Mouse (Mus musculus) embryonic stem cell, embryonic (primary cell): Measurements from ENCODE around the gene Gfod1.

Experiments
- CTCF ChIA-PET, 4 experiments: fragments of 300-600 bp in 2 of 4; fragments of 350-600 bp in 2 of 4; sonication (Branson Sonifier 250); formaldehyde crosslinking; loops; one replicate each; lab custom pipeline; 2022; ENCODE audit warnings: inconsistent platforms in 2 of 4; lab: Charles Lee
- POLR2A ChIA-PET, 4 experiments: fragments of 300-600 bp in 2 of 4; fragments of 350-600 bp in 2 of 4; sonication (Branson Sonifier 250); formaldehyde crosslinking; loops; one replicate each; lab custom pipeline; 2022; ENCODE audit warnings: antibody characterized with exemption in 4 of 4, inconsistent platforms in 1 of 4; lab: Charles Lee

The Gfod1 gene

GRCm38 (mm10) chr13:43304018-43304431 is at the start of gene Gfod1:
TSS of gene Gfod1 (minus strand) at chr13:43304172.
- ChIA-PET POLR2A (interaction anchor here in 2 of 4 experiments (0.8 to 2.2 kb wide), 13 partner anchors 8 to 227 kb away, joined by 3 to 10 read pairs (median 5); partner anchors contain the start of gene Nol7 (in 2 of the 2)), CTCF (interaction anchor here in 2 of 4 experiments (1.0 to 3.0 kb wide), 4 partner anchors 8 to 104 kb away, joined by 3 to 19 read pairs (median 3); no protein-coding TSS in a partner anchor)

GRCm38 (mm10) chr13:43353356-43353755 is 49.4 kb upstream of the Gfod1 start:
- ChIA-PET POLR2A (interaction anchor here in 1 of 4 experiments (2.2 kb wide), 1 partner anchor 45 kb away, joined by 4 read pairs; the partner anchor contains the start of gene Nol7), CTCF (interaction anchor here in 1 of 4 experiments (0.7 kb wide), 1 partner anchor 21 kb away, joined by 3 read pairs; no protein-coding TSS in a partner anchor)

DNA sequence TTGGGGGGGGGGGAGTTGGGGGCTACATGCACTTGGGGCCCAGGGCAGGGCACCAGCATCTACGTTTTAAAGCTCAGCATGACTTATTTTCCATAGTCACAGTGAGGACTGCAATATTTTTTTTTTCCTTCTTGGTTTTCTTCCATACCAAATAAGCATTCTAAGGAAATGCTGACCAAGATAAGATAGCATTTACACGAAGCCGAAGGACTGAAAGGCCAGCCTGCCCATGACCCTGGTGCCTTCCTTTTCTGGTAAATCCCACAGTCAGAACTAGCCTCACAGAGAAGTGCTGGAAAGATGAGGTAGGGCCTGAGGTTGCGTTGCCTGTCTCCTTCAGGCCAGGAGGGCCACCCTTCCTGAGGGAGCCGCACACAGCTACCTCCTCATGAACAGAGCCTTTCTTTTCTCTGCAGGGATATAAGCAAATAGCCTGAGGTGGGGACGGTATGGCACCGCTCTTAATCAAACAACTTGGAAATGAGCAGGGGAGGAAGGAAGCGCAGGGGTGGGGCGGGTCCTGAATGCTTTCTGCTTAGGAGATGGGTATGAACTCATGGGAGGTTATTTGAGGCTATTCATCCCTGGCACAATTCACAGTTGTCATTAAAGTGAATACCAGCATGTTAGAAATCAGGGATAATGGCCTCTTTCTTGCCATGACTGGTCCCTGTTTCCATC is 46.7 kb upstream of the Gfod1 start:
- POLR2A ChIA-PET: interaction anchor here in 1 of 4 experiments (0.7 kb wide), 1 partner anchor 822 kb away, joined by 3 read pairs; no protein-coding TSS in a partner anchor
- CTCF ChIA-PET: interaction anchor here in 2 of 4 experiments (0.7 to 1.2 kb wide), 2 partner anchors 18 to 125 kb away, joined by 3 to 4 read pairs; no protein-coding TSS in a partner anchor

- ChIA-PET POLR2A (interaction anchor here in 2 of 4 experiments (0.9 to 1.2 kb wide), 3 partner anchors 11 to 217 kb away, joined by 3 read pairs; partner anchors contain the start of gene Sirt5 (in 1 of the 2)), CTCF (interaction anchor here in 1 of 4 experiments (0.5 to 0.9 kb wide), 2 partner anchors 17 to 318 kb away, joined by 3 to 4 read pairs; no protein-coding TSS in a partner anchor)
Measured at GRCm38 (mm10) chr13:43349376-43349775, 45.4 kb upstream of the Gfod1 start.

DNA sequence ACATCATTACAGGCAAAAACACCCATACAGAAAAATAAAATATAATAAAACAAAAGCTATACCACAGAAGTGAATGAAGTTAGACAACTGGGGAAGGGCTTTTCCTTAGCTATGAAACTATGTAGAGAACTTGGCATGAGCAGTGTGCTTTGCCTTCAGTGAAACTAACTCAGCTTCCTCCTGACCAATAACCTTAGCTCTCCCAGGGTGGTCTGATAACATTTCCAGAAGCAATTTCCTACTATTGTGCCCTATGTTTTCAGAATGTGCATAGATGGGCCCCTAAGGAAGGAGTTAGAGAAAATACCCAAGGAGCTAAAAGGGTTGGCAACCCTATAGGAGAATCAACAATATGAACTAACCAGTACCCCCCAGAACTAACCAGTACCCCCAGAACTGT is 42.9 kb upstream of the Gfod1 start:
- ChIA-PET CTCF (interaction anchor here in 3 of 4 experiments (0.6 to 1.5 kb wide), 4 partner anchors 14 to 54 kb away, joined by 4 to 8 read pairs (median 4); no protein-coding TSS in a partner anchor), POLR2A (interaction anchor here in 1 of 4 experiments (0.6 to 1.0 kb wide), 2 partner anchors 8 to 215 kb away, joined by 3 read pairs; no protein-coding TSS in a partner anchor)

- ChIA-PET CTCF (interaction anchor here in 1 of 4 experiments (0.6 to 0.9 kb wide), 2 partner anchors 102 to 227 kb away, joined by 3 to 8 read pairs; no protein-coding TSS in a partner anchor), POLR2A (interaction anchor here in 2 of 4 experiments (0.5 to 2.3 kb wide), 7 partner anchors 11 to 1009 kb away, joined by 3 to 9 read pairs (median 3); partner anchors contain the start of gene Nol7 (in 1 of the 2))
Measured at GRCm38 (mm10) chr13:43338632-43339031, 34.7 kb upstream of the Gfod1 start.

DNA sequence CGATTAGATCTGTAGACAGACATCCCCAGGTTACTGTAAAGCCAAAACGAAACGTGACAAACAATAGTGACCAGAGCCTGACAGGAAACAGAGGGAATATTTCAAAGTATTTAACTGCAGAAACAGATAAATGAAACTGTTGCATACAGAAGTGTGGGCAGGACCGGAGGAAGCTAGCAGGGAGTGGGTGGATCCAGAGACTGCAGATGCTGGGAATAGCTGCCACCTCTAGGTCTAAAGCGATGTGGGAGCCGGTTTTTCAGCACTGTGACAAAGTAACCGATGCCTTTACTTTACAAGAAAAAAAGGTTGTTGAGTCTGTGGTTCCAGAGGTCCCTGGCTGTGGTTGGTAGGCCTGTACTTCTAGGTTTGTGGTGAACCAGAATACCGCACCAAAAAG is 34.0 kb upstream of the Gfod1 start:
- CTCF ChIA-PET: interaction anchor here in 1 of 4 experiments (0.6 to 0.9 kb wide), 2 partner anchors 101 to 228 kb away, joined by 3 to 8 read pairs; no protein-coding TSS in a partner anchor
- POLR2A ChIA-PET: interaction anchor here in 2 of 4 experiments (0.9 to 2.3 kb wide), 7 partner anchors 10 to 162 kb away, joined by 3 to 9 read pairs (median 5); partner anchors contain the start of gene Nol7 (in 1 of the 2)

DNA sequence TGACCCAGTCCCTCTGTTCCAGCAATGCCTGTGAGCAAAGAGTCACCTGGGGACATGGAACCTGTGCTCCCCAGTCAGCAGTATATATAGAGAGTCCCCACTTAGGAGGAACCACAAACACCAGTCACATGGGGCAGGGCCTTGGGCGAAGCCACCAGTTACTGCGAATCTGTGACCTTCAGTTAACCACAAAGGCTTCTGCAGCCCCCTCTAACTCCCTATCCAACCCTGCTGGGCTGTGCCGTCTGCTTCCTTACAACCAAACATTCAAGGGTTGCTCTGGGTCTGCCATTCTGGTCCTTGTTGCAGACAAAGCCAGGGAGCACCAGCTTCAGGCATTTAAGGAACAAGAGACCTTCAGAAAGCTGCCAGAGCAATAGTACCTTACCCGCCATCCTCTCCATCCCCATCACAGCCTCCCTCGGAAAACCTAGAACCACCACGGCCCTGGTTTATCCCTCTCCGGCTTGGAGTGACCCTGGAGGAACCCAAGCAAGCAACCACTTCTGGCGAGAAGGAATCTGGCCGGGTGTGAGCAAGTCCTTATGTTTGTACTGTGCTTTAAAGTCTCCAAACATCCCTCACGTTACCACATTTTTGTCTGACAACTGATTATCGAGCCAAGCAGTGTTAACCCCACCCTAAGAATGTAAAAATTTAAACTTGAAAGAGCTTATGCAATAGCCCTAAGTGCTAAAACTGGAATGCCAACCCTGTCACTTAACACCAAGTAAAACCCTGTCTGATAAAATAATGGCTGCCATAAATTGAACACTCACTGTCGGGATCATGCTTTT is 32.7 kb upstream of the Gfod1 start:
- ChIA-PET POLR2A (interaction anchor here in 2 of 4 experiments (1.8 to 1.9 kb wide), 2 partner anchors 9 to 153 kb away, joined by 6 read pairs; no protein-coding TSS in a partner anchor), CTCF (no interaction called here)

- POLR2A ChIA-PET: interaction anchor here in 2 of 4 experiments (0.7 to 1.5 kb wide), 6 partner anchors 13 to 759 kb away, joined by 3 to 5 read pairs (median 3); partner anchors contain the start of genes Nol7 (in 1 of the 2) and Sirt5 (in 1 of the 2)
- CTCF ChIA-PET: interaction anchor here (0.5 to 2.8 kb wide), 57 partner anchors 8 to 497 kb away, joined by 3 to 13 read pairs (median 3); partner anchors contain the start of genes Nol7 (in 2 of the 4), Gfod1 (in 1 of the 4), Sirt5 (in 1 of the 4) and Tbc1d7 (in 1 of the 4)
Measured at GRCm38 (mm10) chr13:43332591-43332990, 28.6 kb upstream of the Gfod1 start.

DNA sequence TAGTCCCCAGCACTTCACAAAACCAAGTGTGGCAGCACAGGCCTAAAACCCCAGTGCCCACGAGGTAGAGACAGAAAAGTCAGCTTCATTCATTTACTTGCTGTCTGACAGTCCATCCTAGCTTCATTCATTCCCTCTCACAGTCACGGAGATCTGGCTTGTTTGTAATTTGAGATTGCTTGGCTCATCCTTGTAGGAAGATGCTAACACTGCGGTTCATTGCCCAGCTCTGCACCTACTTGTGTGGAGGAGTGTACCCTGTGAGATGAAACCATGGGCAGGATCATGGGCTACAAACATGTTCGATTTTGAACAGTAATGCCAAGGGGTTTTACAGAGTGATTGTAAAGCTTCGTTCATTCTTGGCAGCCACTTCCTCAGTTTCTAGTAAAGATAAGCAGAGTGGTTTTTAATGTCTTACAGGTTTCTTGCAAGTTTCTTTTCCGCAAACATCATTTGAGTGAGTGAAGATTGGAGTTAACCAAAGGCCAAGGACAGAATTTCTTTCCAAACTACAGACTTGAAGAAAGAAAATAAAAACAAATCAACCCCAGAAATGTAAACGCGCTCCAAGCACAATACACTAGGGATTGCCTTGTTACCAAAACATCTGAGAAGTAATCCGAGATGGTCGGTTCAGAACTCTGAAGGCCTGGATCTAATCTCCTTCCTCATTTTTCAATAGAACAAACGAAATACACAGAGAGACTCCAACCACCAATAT is 27.9 kb upstream of the Gfod1 start:
- ChIA-PET POLR2A (interaction anchor here in 2 of 4 experiments (0.7 to 1.5 kb wide), 7 partner anchors 33 to 791 kb away, joined by 3 to 5 read pairs (median 3); partner anchors contain the start of genes Nol7 (in 1 of the 2) and Sirt5 (in 1 of the 2)), CTCF (interaction anchor here (0.6 to 2.8 kb wide), 50 partner anchors 8 to 496 kb away, joined by 3 to 13 read pairs (median 4); partner anchors contain the start of genes Nol7 (in 2 of the 4), Gfod1 (in 1 of the 4), Sirt5 (in 1 of the 4) and Tbc1d7 (in 1 of the 4))

GRCm38 (mm10) chr13:43325427-43325826 is 21.5 kb upstream of the Gfod1 start:
- CTCF ChIA-PET: no interaction called here
- POLR2A ChIA-PET: interaction anchor here in 2 of 4 experiments (0.6 to 1.3 kb wide), 4 partner anchors 15 to 73 kb away, joined by 3 read pairs; partner anchors contain the start of gene Nol7 (in 1 of the 2)

DNA sequence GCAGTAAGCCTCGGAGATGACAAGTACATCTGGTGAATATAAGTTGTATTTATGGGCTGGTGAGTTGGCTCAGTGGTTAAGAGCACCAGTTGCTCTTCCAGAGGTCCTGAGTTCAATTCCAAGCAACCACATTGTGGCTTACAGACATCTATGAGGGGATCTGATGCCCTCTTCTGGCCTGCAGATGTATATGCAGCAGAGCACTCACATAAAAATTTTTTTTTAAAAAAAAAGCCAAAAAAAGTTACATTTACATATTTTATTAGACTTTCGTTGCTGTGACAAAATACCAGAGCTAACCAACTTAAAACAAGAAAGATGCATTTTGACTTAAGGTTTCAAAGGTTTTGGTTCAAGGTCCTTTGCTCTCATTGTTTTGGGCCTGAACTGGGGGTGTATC is 17.5 kb upstream of the Gfod1 start:
- ChIA-PET POLR2A (interaction anchor here in 3 of 4 experiments (0.5 to 1.5 kb wide), 5 partner anchors 33 to 1591 kb away, joined by 3 to 5 read pairs (median 3); no protein-coding TSS in a partner anchor), CTCF (interaction anchor here (0.6 to 2.0 kb wide), 12 partner anchors 11 to 149 kb away, joined by 3 to 10 read pairs (median 5); no protein-coding TSS in a partner anchor)

- CTCF ChIA-PET: interaction anchor here in 3 of 4 experiments (0.5 to 2.8 kb wide), 7 partner anchors 13 to 892 kb away, joined by 3 to 21 read pairs (median 5); no protein-coding TSS in a partner anchor
- POLR2A ChIA-PET: interaction anchor here in 2 of 4 experiments (0.7 to 1.3 kb wide), 6 partner anchors 15 to 141 kb away, joined by 3 to 4 read pairs (median 3); partner anchors contain the start of gene Gfod1 (in 1 of the 2)
Measured at GRCm38 (mm10) chr13:43319396-43319795, 15.4 kb upstream of the Gfod1 start.

DNA sequence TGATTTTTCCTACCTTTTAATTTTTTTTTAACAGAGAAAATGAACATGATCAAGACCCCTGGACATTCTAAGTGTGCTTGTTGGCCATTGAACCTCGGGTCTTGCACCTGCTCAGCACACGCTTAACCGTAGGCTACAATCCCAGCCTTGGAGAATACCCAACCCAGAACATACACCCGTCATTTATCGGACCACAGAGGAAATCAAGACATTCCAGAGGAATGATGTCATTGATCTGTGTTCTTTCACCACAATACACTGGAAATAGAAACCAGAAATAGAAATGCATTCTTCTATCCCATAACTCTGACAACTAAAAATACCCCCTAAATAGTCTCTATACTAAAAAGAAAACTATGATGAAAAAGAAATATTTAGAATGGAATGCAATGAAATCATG is 13.4 kb upstream of the Gfod1 start:
- ChIA-PET POLR2A (interaction anchor here in 3 of 4 experiments (0.7 to 2.2 kb wide), 5 partner anchors 13 to 146 kb away, joined by 3 to 8 read pairs (median 4); partner anchors contain the start of genes Gfod1 (in 1 of the 3) and Tbc1d7 (in 1 of the 3)), CTCF (interaction anchor here in 3 of 4 experiments (0.8 to 1.3 kb wide), 5 partner anchors 15 to 118 kb away, joined by 3 to 6 read pairs (median 4); no protein-coding TSS in a partner anchor)

- CTCF ChIA-PET: interaction anchor here in 3 of 4 experiments (0.7 to 3.0 kb wide), 4 partner anchors 10 to 232 kb away, joined by 3 to 19 read pairs (median 4); no protein-coding TSS in a partner anchor
- POLR2A ChIA-PET: interaction anchor here in 3 of 4 experiments (0.7 to 2.2 kb wide), 13 partner anchors 7 to 226 kb away, joined by 3 to 10 read pairs (median 4); partner anchors contain the start of gene Nol7 (in 2 of the 3)
Measured at GRCm38 (mm10) chr13:43305181-43305924, 1.4 kb upstream of the Gfod1 start.
